Mouse (Mus musculus): ENCODE measurements around the gene Fyn.

Gene Fyn

GRCm38 (mm10) chr10:39471714-39472531, 103.3 kb downstream of the Fyn start:
- DNase-seq (ENCODE audit: low read depth, low spot score), result no peak

- DNase-seq (ENCODE audit: low read depth, low spot score), result no peak
Measured at GRCm38 (mm10) chr10:39472923-39473322, 104.3 kb downstream of the Fyn start.

GRCm38 (mm10) chr10:39479361-39479760, 110.7 kb downstream of the Fyn start:
- no peak for DNase-seq (ENCODE audit: low read depth, low spot score)

- no peak for DNase-seq (ENCODE audit: low read depth, low spot score)
Measured at GRCm38 (mm10) chr10:39484382-39484826, 115.7 kb downstream of the Fyn start.

GRCm38 (mm10) chr10:39484892-39485291, 116.2 kb downstream of the Fyn start:
- no peak for DNase-seq (ENCODE audit: low read depth, low spot score)

GRCm38 (mm10) chr10:39485939-39486338, 117.3 kb downstream of the Fyn start:
- no peak for DNase-seq (ENCODE audit: low read depth, low spot score)

- no peak for DNase-seq (ENCODE audit: low read depth, low spot score)
Measured at GRCm38 (mm10) chr10:39486501-39487450, 118.1 kb downstream of the Fyn start.

- no peak for DNase-seq (ENCODE audit: low read depth, low spot score)
Measured at GRCm38 (mm10) chr10:39487740-39488415, 119.2 kb downstream of the Fyn start.

GRCm38 (mm10) chr10:39488542-39488941, 119.9 kb downstream of the Fyn start:
- DNase-seq (ENCODE audit: low read depth, low spot score), result no peak

- DNase-seq (ENCODE audit: low read depth, low spot score), result no peak
Measured at GRCm38 (mm10) chr10:39488956-39489355, 120.3 kb downstream of the Fyn start.

- DNase-seq (ENCODE audit: low read depth, low spot score), result no peak
Measured at GRCm38 (mm10) chr10:39490349-39491121, 121.9 kb downstream of the Fyn start.

- no peak for DNase-seq (ENCODE audit: low read depth, low spot score)
Measured at GRCm38 (mm10) chr10:39492146-39492545, 123.5 kb downstream of the Fyn start.

- DNase-seq (ENCODE audit: low read depth, low spot score), result no peak
Measured at GRCm38 (mm10) chr10:39493007-39493406, 124.4 kb downstream of the Fyn start.

GRCm38 (mm10) chr10:39498641-39499040, 130.0 kb downstream of the Fyn start:
- DNase-seq (ENCODE audit: low read depth, low spot score), result no peak

- DNase-seq (ENCODE audit: low read depth, low spot score), result no peak
Measured at GRCm38 (mm10) chr10:39501571-39501970, 132.9 kb downstream of the Fyn start.

- DNase-seq (ENCODE audit: low read depth, low spot score), result no peak
Measured at GRCm38 (mm10) chr10:39501977-39502706, 133.5 kb downstream of the Fyn start.

- DNase-seq (ENCODE audit: low read depth, low spot score), result no peak
Measured at GRCm38 (mm10) chr10:39503331-39503730, 134.7 kb downstream of the Fyn start.

- no peak for DNase-seq (ENCODE audit: low read depth, low spot score)
Measured at GRCm38 (mm10) chr10:39505007-39505406, 136.4 kb downstream of the Fyn start.

GRCm38 (mm10) chr10:39505621-39506020, 137.0 kb downstream of the Fyn start:
- DNase-seq (ENCODE audit: low read depth, low spot score), result no peak

GRCm38 (mm10) chr10:39506353-39506752, 137.7 kb downstream of the Fyn start:
- no peak for DNase-seq (ENCODE audit: low read depth, low spot score)
